Mouse (Mus musculus): ENCODE measurements around the gene Arf3. TPM values are rescaled to one million over a fixed set of nuclear protein-coding genes. Genes with fewer than 3 reads are reported as not detected.

Gene Arf3
- total RNA-seq, 2 experiments from 2014 or later = 651 to 661 TPM

GRCm38 (mm10) chr15:98732006-98732531, 30.9 kb downstream of the Arf3 start:
- intact Hi-C loops (cut with DNase I) = no loop called here
- no peak for DNase-seq (ENCODE audit: extremely low spot score in 1 of 2, low spot score in 2 of 2)

DNA sequence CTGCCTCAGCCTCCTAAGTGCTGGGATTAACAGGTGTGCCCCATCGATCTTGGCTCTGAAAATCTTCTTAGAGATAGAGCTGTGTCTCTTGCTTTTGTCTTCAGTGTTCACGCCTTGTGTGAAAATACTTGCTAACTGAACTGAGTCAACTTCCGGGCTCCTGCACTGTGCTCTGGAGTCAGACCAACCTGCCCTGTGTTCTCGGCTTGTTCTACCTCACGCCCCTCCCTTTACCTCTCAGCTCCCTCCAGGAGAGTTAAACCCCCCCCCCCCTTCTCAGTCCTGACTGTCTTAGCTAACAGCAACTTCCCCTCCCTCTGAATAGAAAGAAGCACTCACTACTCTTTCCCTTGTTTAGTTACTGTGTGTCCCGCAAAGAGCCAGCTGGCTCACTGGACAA, 32.2 kb downstream of the Arf3 start:
- intact Hi-C loops (cut with DNase I) = no loop called here
- DNase-seq (ENCODE audit: extremely low spot score in 1 of 2, low spot score in 2 of 2) = no peak

DNA sequence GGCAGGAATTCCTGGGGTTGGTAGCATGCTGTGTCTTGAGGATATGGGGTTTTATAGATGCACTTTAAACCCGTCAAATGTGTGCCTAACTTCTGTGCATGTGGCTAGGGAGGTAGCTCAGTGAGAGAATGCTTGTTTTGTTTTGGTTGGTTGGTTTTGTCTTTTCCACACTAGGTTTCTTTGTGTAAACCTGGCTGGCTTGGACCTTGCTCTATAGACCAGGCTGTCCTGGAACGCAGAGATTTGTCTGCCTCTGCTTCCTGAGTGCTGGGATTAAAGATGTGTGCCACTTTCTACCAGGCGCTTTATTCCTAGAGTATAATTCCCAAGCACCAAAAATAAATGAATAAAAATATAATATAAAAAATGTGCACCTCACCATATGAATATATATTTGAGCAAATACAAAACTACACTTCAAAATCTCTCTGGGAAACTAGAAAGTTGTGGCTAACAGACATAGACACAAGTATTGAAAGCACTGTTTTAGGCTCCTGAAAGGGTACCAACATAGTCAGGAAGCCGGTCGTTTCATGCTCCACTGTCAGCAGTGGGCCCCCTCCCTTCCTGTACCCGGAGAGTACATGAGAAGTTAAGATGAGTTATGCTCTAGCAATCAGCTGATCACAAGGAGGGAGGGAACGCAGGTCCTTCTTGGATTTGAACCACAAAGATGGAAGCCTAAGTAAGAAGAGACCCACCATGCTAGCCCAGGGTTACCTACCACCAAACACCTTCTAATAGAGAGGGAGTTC, 33.0 kb downstream of the Arf3 start:
- intact Hi-C loops (cut with DNase I) = no loop called here
- DNase-seq (ENCODE audit: extremely low spot score in 1 of 2, low spot score in 2 of 2) = no peak

DNA sequence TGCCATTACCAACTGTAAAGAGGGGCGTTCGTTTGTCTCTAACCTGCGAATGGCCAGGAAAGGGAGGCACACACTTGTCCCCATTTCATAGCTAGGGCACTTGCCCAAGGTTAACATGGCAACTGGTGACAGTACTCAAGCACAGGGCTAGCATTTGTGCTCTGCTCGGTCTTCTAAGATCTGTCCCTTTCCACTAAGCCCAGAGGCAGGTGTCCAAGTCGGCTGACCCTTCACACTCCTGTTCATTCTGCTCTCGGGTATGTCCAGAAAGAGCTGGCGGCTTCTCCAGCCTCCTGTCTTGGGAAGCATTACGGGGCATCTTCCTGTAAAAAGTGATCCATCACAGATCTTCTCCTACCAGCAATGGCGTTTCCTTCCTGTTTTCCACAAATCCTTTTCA, 34.6 kb downstream of the Arf3 start:
- intact Hi-C loops (cut with DNase I) = no loop called here
- DNase-seq (ENCODE audit: extremely low spot score in 1 of 2, low spot score in 2 of 2) = no peak

DNA sequence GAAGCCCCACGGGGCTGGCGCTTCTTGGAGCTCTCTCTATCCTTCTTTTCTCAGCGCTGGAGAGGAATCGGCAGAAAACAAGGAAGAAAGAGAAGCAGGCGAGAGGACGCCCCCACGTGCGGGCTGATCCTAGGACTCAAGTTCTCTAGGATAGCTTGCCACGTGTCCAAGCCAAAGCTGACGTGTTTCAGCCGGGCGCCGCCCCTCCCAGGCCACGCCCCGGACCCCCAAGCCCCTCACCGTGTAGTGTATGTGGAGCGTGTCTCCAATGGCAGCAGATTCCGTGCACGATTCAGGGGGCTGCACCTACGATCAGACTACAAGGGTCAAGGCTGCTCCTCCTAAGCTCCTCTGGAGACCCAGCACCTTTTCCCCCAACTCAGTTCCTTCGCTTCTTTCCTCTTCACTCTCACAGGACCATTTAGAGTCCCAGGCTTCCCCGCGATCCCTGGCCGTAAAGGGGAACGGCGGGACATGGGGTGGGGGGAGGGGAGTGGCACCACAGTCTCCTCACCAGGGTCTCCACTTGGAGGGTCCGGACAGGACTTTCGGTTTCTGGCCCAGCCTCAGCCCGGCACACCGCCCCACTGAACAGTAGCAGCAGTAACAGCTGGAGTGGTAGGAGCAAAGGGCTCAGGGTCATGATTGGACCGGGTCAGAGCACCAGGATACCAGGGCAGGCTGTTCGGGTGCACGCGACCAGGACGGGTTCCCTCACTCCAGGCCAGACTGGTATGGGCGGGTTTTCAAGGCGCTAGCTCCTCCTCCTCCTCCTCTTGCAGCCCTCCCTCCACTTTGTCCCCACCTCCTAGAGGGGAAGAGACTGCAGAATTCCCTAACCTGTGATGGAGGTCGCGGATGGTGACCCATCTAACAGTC, 35.3 kb downstream of the Arf3 start, which contains the start of gene Fkbp11:
Fkbp11 (minus strand) TSS at position 756 of the 879 bp plus-strand sequence.
- peak in 1 of 2 experiments; percentile 69 for DNase-seq (ENCODE audit: extremely low spot score in 1 of 2, low spot score in 2 of 2)
- intact Hi-C loops (cut with DNase I) = no loop called here

DNA sequence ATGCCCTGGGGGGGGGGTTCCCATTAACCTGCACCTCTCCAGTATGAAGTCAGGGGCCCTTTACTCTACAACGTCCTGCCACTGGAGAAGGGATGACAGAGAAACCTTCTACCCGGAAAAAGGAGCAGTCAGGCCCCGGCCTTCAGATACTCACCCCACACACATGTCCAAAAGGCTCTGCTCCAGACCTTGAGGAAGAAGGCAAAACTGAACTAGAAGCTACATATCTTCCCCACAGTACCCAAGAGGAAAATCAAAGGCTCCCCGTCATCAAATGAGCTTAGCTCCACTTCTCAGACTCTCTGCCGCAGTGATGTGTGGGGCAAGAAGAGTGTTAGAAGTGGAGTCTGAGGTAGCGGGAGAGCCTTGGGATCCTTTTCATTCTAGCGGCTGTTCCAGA, 36.3 kb downstream of the Arf3 start:
- DNase-seq (ENCODE audit: extremely low spot score in 1 of 2, low spot score in 2 of 2) = no peak
- intact Hi-C loops (cut with DNase I) = no loop called here

DNA sequence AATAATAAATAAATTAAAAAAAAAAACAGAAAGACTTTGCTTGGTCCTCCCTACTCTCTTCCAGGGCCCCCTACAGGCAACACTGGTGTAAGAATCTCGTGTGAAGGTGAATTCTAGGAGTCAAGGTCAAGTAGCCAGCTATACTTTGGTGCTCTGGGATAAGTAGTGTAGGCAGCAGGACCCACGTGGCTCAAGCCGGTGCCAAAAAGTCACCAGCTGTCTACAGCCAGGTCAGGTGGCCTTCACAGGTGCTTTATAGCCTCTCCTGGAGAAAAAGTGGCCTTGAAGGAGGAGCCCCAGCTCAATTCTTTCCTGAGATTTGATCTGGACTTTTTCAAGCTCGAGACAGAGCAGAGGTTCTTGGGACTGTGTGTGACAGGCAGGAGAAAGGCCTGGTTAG, 36.9 kb downstream of the Arf3 start:
- DNase-seq (ENCODE audit: extremely low spot score in 1 of 2, low spot score in 2 of 2) = no peak
- intact Hi-C loops (cut with DNase I) = no loop called here

DNA sequence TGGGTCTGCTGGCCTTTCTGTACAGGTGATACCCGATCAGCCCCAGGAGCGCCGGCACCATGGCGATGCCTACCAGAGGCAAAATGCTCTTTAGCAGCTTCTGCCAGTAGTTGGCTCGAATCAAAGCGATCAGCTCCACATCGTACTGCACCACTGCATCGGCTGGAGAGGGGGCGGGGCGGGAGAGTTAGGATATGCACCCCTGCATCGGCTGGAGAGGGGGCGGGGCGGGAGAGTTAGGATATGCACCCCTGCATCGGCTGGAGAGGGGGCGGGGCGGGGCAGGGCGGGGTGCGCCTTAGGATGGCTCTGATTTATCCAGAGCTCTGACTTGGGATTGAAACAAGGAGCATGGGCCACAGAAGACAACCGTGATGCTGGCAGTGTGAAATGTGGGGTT, 38.6 kb downstream of the Arf3 start:
- intact Hi-C loops (cut with DNase I) = no loop called here
- DNase-seq (ENCODE audit: extremely low spot score in 1 of 2, low spot score in 2 of 2) = no peak

DNA sequence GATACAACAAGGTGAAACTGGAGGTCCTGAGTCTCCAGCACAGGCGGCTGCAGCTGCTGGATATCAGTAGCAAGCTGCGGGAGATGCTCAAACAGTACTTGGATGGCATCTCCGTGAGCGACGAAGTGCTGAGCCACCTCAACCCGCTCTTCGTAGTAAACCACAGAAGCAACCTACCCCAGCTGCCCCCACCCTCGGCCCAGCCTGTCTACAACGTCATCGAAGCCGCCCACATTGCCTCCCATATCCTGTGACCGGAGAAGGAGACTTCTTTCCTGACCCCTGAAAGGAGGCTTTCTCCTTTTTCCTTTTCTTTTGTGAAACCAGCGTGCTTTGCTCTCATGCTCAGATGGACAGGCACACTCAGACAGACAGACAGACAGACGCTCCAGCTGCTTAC, 40.2 kb downstream of the Arf3 start:
- intact Hi-C loops (cut with DNase I) = no loop called here
- no peak for DNase-seq (ENCODE audit: extremely low spot score in 1 of 2, low spot score in 2 of 2)

GRCm38 (mm10) chr15:98722191-98722590, 40.8 kb downstream of the Arf3 start:
- intact Hi-C loops (cut with DNase I) = no loop called here
- DNase-seq (ENCODE audit: extremely low spot score in 1 of 2, low spot score in 2 of 2) = no peak

DNA sequence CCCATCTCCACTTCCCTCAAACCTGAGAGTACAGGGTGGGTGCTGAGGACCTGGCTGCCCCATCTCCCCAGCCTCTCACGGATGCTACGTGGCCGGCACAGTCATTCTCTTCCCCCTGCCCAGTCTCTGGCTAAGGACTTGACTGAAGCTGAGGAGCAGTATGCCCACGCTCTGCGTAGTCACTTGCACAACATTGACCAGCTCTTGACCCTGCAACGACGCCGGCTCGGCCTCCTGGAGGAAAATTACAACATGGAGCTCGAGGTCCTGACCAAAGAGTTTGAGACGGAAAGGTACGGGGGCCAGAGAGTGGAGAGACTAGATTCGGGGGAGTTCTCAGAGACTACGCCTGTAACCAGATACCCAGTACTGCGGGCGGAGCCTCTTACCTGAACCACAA, 45.7 kb downstream of the Arf3 start:
- intact Hi-C loops (cut with DNase I) = loop anchor here (5.0 kb wide), 1 partner anchor 70 kb away; the partner anchor contains the start of gene Wnt1
- DNase-seq (ENCODE audit: extremely low spot score in 1 of 2, low spot score in 2 of 2) = no peak

DNA sequence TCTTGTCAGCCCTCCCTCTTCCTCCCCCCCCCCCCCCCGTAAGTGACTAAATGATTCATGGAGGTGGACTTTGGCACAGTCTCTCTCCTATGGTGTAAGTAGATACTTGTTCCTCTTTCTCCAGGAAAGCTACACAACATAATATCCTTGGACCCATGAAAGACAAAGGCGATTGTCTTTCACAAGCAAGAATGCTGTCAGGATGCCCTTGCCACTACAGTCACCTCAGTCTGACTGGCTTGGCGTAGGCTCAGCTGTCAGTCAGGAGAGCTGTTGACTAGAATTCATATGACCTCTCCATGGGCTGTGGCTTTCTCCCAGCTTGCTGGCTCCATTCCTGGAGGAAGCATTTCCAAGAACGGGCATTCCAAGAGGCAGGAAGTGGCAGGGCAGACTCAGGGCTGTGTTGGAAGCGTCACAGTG, 48.8 kb downstream of the Arf3 start:
- intact Hi-C loops (cut with DNase I) = no loop called here
- no peak for DNase-seq (ENCODE audit: extremely low spot score in 1 of 2, low spot score in 2 of 2)

- intact Hi-C loops (cut with DNase I) = no loop called here
- peak in 1 of 2 experiments; percentile 81 for DNase-seq (ENCODE audit: extremely low spot score in 1 of 2, low spot score in 2 of 2)
These were observed 52.6 kb downstream of the Arf3 start for GRCm38 (mm10) chr15:98710442-98710841.

GRCm38 (mm10) chr15:98707766-98708372, 55.1 kb downstream of the Arf3 start, which contains the start of gene Ccdc65:
Gene Ccdc65 (plus strand): TSS chr15:98708207.
- peak; percentile 85 to 89 for DNase-seq (ENCODE audit: extremely low spot score in 1 of 2, low spot score in 2 of 2)
- intact Hi-C loops (cut with DNase I) = loop anchor here (10.0 kb wide), 1 partner anchor 133 kb away; the partner anchor contains the start of genes 4930415O20Rik and Ccnt1

DNA sequence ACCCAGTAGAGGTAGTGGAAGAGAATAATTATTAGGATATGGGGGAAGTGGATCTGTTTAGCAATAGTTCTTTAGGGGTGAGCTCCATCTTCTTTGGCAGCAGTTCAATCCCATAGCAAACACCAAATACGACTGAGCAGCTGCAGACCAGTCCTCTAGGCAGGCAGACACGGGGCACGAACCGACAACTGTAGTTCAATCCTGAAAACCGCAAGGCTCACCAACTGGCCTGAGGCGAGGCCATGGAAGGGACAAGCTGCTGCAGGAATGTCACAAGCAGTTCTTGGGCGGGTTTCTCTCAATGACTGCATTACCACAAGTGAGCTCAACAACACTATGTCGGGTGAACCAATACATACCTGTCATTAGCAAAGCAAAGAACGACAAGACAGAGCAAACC, 58.7 kb downstream of the Arf3 start:
- intact Hi-C loops (cut with DNase I) = loop anchor here (10.0 kb wide), 1 partner anchor 130 kb away; the partner anchor contains the start of genes 4930415O20Rik and Ccnt1
- no peak for DNase-seq (ENCODE audit: extremely low spot score in 1 of 2, low spot score in 2 of 2)

DNA sequence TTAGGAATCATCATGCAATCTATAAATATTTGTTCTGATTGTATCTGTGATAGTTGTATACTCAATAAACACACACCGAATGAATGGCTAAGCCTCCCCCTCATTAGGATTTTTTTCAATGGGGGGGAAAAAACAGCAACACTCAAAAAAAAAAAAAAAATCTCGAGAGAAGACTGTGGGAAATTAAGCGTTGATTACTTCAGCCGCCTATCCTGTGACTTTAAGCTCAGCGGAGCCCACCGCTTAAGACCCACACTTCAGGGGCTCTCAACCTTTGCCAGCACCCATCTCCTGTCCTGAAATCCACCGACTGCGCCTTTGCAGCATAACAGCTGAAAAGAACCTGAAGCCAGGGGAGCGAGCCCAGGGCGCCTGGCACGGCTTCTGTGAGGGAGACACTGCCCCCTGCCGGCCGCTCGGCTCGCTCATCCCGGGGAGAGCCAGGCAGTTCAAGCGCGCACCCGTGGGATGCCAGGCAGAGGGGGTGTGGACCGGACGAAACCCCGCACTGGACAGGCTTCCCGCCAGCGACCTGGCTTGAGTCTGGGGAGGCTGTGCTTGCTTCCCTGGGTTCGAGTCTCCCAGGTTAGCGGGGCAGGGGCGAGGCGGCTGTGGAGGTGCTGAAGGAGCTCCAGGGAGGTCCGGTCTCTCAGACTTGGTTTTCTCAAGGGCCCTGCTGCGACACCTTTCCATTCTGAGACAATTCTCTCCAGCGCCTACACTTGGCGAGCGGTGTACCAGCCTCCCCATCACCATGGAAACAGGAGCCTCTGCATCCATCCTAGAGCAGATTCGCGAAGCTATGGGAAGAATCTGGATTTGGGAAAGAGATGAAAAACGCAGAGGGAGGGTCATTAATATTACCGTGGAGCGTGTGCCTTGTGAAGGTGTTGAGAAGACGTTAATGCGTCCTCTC, 63.6 kb downstream of the Arf3 start:
- peak; percentile 87 to 92 for DNase-seq (ENCODE audit: extremely low spot score in 1 of 2, low spot score in 2 of 2)
- intact Hi-C loops (cut with DNase I) = loop anchor here (2.0 to 10.0 kb wide), 2 partner anchors 35 to 125 kb away; partner anchors contain the start of genes 4930415O20Rik and Ccnt1

DNA sequence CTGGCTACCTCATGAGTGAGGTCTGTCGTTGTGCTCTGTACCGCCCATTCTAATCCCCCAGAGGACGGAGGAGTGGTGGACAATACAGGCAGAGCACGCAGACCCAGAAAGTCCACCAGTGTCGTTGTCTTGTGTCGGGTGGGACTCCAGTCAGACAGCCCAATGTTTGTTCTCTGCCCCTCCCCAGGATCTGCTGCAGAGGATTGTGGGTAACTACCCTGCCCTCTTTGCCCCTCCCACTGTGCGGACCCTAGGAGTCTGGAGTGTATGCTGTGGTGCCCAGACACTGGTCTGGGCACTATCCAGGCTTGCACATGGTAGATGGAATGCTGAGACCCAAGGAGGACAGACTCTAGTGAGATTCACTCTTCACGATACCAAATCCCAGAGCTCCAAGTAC, 66.8 kb downstream of the Arf3 start:
- intact Hi-C loops (cut with DNase I) = no loop called here
- DNase-seq (ENCODE audit: extremely low spot score in 1 of 2, low spot score in 2 of 2) = no peak

DNA sequence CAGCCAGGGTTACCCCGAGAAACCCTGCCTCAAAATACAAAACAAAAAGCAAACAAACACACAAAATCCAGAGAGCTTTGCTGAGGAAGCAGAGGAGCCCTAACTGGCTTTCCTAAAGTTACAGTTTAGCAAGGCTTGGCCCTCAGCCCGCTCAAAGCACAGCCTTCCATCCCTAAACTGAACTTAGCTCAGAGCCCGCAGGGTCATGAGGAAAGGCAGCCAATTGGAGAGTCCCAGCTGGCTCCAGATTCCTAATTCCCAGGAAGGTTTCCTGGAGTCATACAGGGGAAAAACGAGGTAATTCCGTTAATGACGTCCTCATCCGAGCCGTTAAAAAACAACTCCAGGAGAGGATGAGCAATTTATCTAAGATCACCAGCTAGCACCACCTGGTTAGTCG, 67.3 kb downstream of the Arf3 start:
- no peak for DNase-seq (ENCODE audit: extremely low spot score in 1 of 2, low spot score in 2 of 2)
- intact Hi-C loops (cut with DNase I) = no loop called here

All from left cerebral cortex, postnatal 10 days (tissue).